Mouse (Mus musculus) midbrain, postnatal 0 days (tissue): ENCODE data around the gene Dlgap4. TPM values are rescaled to one million over a fixed set of nuclear protein-coding genes. Genes with fewer than 3 reads are reported as not detected.

ENCODE experiments used
- ATAC-seq: fragments of 200-750 bp; cut with Nextera tagmentation; 2 replicates; pipeline ENCODE4 v1.8.0; 2017; ENCODE audit warnings: moderate number of reproducible peaks, mild to moderate bottlenecking, moderate TSS enrichment, moderate library complexity; ENCODE audit not compliant: low FRiP score
- DNase-seq: peaks from one replicate; pipeline ENCODE4 v3.0.0-alpha.2; 2015; ENCODE audit warnings: low spot score
- H3K27ac ChIP-seq: fragments of 300-500 bp; sonication (generic); 2 replicates; pipeline ENCODE4 v1.5.1; 2014; ENCODE audit warnings: low read depth, mild to moderate bottlenecking, low read length, mixed read lengths
- H3K27me3 ChIP-seq: fragments of 300-500 bp; sonication (generic); 2 replicates; pipeline ENCODE4 v1.6.1; 2014; ENCODE audit warnings: low read length, control low read depth, mixed read lengths; ENCODE audit not compliant: insufficient read depth
- H3K36me3 ChIP-seq: fragments of 300-500 bp; sonication (generic); 2 replicates; pipeline ENCODE4 v1.6.1; 2014; ENCODE audit warnings: low read length, control low read depth, mixed read lengths; ENCODE audit not compliant: insufficient read depth
- H3K4me1 ChIP-seq: fragments of 300-500 bp; sonication (generic); 2 replicates; pipeline ENCODE4 v1.6.1; 2014; ENCODE audit warnings: mild to moderate bottlenecking, control low read depth, antibody characterized with exemption, low read length, mixed read lengths; ENCODE audit not compliant: insufficient read depth
- H3K4me2 ChIP-seq: fragments of 300-500 bp; sonication (generic); 2 replicates; pipeline ENCODE4 v1.6.1; 2014; ENCODE audit warnings: low read depth, mild to moderate bottlenecking, low read length, mixed read lengths; ENCODE audit not compliant: poor library complexity, severe bottlenecking
- H3K4me3 ChIP-seq: fragments of 300-500 bp; sonication (generic); 2 replicates; pipeline ENCODE4 v1.5.1; 2014; ENCODE audit warnings: low read depth, mild to moderate bottlenecking, low read length, moderate library complexity
- H3K9ac ChIP-seq: fragments of 300-500 bp; sonication (generic); replicated peaks from 2 replicates; pipeline ENCODE4 v1.6.1; 2014; ENCODE audit warnings: mild to moderate bottlenecking, low read length, moderate library complexity, mixed read lengths; ENCODE audit not compliant: poor library complexity, severe bottlenecking
- H3K9me3 ChIP-seq: fragments of 300-500 bp; sonication (generic); 2 replicates; pipeline ENCODE4 v1.6.1; 2016; ENCODE audit warnings: low read length, control low read depth
- CTCF ChIP-seq: IDR thresholded peaks from 2 replicates; pipeline ENCODE4 v1.5.1; 2016; ENCODE audit warnings: antibody characterized with exemption, mild to moderate bottlenecking
- WGBS: fragments of 180-500 bp; shearing (Covaris S2); extraction: QIAGEN DNeasy Blood & Tissue Kit; methylation state at CpG from one replicate; pipeline ENCODE4 v1.1.7; 2014; 5-methylcytosine and 5-hydroxymethylcytosine counted together
- polyA plus RNA-seq: library from polyadenylated mRNA; unstranded; fragments of >200 nt; fragmentation: Nextera tagmentation; extraction: Ambion mirVana; gene quantifications from 2 replicates; pipeline ENCODE4 v1.2.1, GENCODE M21; 2015
- total RNA-seq: library from RNA; depleted of rRNA; stranded (reverse); fragments of >200 nt; gene quantifications from 2 replicates; pipeline ENCODE4 v1.2.3, GENCODE M21; 2014

Dlgap4 gene
- total and polyA plus RNA-seq, 2 experiments from 2014 or later = 240 to 246 TPM

DNA sequence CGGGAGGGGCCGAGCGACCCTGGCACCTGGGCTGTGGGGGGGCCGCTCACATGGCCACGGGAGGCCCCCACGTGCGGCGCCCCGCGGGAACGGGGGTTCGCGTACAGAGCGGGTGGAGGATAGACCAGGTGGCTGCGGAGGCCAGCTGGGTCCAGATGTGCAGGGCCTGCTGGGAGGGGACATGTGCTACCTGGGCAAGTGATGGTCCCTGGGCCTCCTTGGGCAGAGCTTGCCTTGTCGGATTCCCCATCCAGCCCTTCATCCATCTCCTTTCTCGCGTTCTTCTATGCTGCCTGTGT is 702 bp downstream of the Dlgap4 start:
- H3K4me2 ChIP-seq = peak overlapping the region; percentile 73
- ATAC-seq (peak; percentile 33; the same call in 1 of the 2 replicates), DNase-seq (peak; percentile 30)
- H3K4me1 ChIP-seq = peaks cover 17% of the 10 kb centered on the region
- peak overlapping the region; percentile 69; the same call in 1 of the 2 replicates for H3K27ac ChIP-seq
- H3K9me3 ChIP-seq = no peaks in the 10 kb centered on the region
- peak overlapping the region; percentile 90 for H3K9ac ChIP-seq
- 1% methylated on average over 18 of the region's 18 CpGs for WGBS
- TF ChIP-seq CTCF = no peak
- peak overlapping the region; percentile 92 for H3K4me3 ChIP-seq
- no peaks in the 10 kb centered on the region for H3K36me3 ChIP-seq
- no peaks in the 10 kb centered on the region for H3K27me3 ChIP-seq

DNA sequence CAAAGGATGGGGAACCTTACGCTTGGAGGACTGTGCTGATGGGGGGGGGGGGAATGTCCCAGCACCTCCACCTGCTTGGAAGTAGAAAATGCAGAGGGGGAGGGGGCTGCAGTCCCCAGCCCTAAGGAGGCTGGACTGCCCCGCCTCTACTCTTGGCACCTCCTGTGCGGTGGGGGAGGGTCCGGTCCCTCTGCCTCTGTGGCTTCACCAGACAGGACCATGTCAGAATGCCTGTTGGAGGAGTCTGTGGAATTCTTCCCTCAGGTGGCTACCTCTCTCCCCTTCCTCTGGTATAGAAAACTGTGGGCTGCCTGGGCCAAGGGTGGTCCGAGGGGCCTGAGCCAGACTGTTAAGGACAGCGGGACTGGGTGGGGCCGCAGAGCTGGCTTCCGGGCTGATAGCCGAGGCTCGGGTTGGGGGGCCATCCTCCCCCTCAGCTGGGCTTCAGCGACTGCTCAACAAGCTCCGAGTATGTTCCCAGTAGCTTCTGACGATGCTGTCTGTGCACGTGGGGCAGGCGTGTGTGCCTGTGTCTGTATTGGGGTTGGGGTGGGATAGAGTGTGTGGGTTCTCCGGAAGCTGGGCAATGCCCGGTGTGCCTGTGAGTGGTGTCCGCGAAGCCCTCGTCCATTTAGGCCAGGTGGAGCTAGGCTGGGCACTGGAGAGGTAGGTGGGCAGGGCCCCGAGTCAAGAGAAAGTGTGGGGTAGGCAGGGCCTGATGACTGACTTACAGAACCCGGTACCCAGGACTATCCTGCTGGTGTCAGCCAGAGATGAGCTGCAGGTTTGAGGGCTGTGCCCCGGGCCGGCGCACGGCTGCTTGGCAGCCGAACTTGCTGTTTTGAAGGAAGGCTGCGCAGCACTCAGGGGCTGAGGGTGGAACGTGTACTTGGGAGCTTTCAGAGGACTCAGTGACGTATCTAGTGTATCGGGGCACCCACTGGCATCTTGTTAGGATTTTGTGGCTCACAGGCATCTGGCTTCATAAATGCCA is 1.5 kb downstream of the Dlgap4 start:
- DNase-seq = no peak

DNA sequence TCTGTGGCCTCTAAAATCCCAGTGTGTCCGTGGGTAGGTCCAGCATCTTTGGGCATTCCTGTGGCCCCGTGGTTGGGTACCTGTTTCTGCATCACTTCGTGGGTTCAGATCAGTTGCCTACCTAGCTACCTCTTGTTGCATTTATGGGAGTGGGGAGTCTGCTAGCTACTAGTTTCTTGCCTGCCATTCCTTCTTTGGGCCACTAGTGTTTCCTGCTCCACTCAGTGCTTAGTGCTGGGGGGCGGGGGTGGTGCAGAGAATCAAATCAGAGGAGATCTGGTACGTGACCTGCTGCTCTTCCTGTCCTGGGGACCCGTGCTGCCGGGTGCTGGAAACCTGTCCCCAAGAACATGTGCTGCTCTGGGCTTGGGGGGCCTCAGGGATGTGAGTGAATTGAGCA is 3.0 kb downstream of the Dlgap4 start:
- H3K4me1 ChIP-seq = peaks cover 17% of the 10 kb centered on the region
- WGBS = 78% methylated on average over 7 of the region's 7 CpGs
- DNase-seq (no peak), ATAC-seq (no peak)
- no peaks in the 10 kb centered on the region for H3K9me3 ChIP-seq
- H3K27me3 ChIP-seq = no peaks in the 10 kb centered on the region
- H3K4me3 ChIP-seq = no peak overlapping the region
- TF ChIP-seq CTCF = peak; percentile 51
- H3K4me2 ChIP-seq = no peak overlapping the region
- no peaks in the 10 kb centered on the region for H3K36me3 ChIP-seq
- no peak overlapping the region for H3K27ac ChIP-seq
- no peak overlapping the region for H3K9ac ChIP-seq

More for the DNA sequence above, 1.5 kb downstream of the Dlgap4 start:
- H3K4me2 ChIP-seq = peak overlapping the region; percentile 73
- H3K4me3 ChIP-seq = peak overlapping the region; percentile 92
- 11% methylated on average over 31 of the region's 31 CpGs for WGBS
- peaks cover 17% of the 10 kb centered on the region for H3K4me1 ChIP-seq
- no peaks in the 10 kb centered on the region for H3K27me3 ChIP-seq
- no peak for TF ChIP-seq CTCF
- no peaks in the 10 kb centered on the region for H3K36me3 ChIP-seq
- H3K27ac ChIP-seq = peak overlapping the region; percentile 69; the same call in 1 of the 2 replicates
- ATAC-seq = peak; percentile 17; the same call in 1 of the 2 replicates
- H3K9me3 ChIP-seq = no peaks in the 10 kb centered on the region
- peak overlapping the region; percentile 90 for H3K9ac ChIP-seq

DNA sequence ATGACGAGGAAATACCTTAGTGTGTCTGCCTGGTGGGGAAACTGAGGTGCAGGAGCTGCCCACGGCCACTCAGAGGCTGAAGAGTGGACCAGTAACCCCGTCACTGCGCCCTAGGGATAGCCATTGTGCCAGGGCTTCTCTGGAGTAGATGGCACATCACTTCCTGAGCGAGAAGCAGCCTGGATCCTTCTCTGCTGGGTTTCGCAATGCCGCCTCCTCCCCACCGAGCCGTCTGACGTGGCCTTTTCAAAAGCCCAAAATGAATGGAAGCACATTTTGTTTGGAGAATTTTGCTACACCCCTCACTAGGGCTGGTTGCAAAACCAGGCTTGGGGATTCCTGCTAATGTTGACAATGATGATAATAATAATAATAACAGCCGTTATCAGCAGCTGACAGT is 4.0 kb downstream of the Dlgap4 start:
- WGBS = 25% methylated on average over 11 of the region's 11 CpGs
- no peak for TF ChIP-seq CTCF
- H3K36me3 ChIP-seq = no peaks in the 10 kb centered on the region
- peaks cover 17% of the 10 kb centered on the region for H3K4me1 ChIP-seq
- H3K9ac ChIP-seq = no peak overlapping the region
- DNase-seq (peak; percentile 30), ATAC-seq (no peak)
- peak overlapping the region; percentile 26; the same call in 1 of the 2 replicates for H3K4me2 ChIP-seq
- H3K9me3 ChIP-seq = no peaks in the 10 kb centered on the region
- H3K27ac ChIP-seq = no peak overlapping the region
- H3K4me3 ChIP-seq = no peak overlapping the region
- no peaks in the 10 kb centered on the region for H3K27me3 ChIP-seq

DNA sequence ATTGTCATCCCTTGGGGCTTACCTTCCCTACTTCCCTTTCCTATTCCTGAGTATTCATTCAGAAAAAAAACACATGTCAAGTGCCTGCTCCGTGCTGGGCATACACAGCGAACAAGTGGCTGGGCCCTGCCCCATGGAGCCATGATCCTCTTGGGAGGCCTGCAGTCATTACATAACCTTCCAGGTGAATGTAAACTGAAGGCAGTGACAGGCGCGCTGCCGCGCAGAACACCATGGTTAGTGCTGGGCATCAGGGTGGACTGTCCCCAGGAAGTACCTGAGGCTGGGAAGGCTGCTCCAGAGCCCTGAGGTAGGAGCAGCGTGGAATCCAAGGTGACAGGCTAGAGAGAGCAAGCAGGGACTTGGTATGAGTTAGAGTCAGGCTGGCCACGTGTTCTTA is 7.4 kb downstream of the Dlgap4 start:
- WGBS = 84% methylated on average over 8 of the region's 8 CpGs
- TF ChIP-seq CTCF = no peak
- Histone ChIP-seq H3K9ac (no peak overlapping the region), H3K27ac (no peak overlapping the region), H3K27me3 (no peaks in the 10 kb centered on the region), H3K4me1 (peaks cover 9% of the 10 kb centered on the region), H3K4me2 (no peak overlapping the region), H3K4me3 (no peak overlapping the region), H3K36me3 (no peaks in the 10 kb centered on the region), H3K9me3 (no peaks in the 10 kb centered on the region)
- no peak for DNase-seq
- no peak for ATAC-seq

DNA sequence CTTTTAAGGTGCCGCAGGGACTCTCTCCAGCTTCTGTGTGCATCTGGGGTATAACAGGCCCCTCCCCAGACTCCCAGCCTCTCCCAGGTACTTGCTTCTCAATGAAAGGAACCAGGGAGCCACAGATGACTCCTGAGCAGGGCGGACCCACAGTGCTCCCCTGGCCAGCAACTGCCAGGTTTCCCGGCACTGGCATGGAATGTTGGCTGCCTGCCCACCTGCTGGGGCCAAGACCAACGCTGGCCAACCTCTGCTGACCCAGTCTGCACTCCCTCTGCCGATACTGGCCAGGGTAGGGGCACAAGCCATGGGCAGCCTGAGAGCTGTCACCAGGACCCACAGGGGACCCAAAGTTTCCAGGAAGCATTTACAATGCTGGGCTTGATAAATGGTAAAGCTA is 7.9 kb downstream of the Dlgap4 start:
- 65% methylated on average over 5 of the region's 5 CpGs for WGBS
- DNase-seq = peak; percentile 34
- no peaks in the 10 kb centered on the region for H3K36me3 ChIP-seq
- H3K27me3 ChIP-seq = no peaks in the 10 kb centered on the region
- H3K4me3 ChIP-seq = no peak overlapping the region
- TF ChIP-seq CTCF = no peak
- no peak overlapping the region for H3K9ac ChIP-seq
- no peaks in the 10 kb centered on the region for H3K9me3 ChIP-seq
- H3K4me1 ChIP-seq = peaks cover 6% of the 10 kb centered on the region
- no peak overlapping the region for H3K4me2 ChIP-seq
- ATAC-seq = no peak
- no peak overlapping the region for H3K27ac ChIP-seq
